Mouse (Mus musculus) retina, adult 2 months (tissue): ENCODE results near the gene Plcb4.

Experiments
- DNase-seq: peaks from one replicate; pipeline ENCODE4 v3.0.0-alpha.2; 2012; ENCODE audit warnings: low read depth, low spot score

Gene Plcb4

GRCm38 (mm10) chr2:136002118-136002517 lies 343.3 kb downstream of the Plcb4 start:
- DNase-seq: no peak

GRCm38 (mm10) chr2:136003836-136004235 lies 345.0 kb downstream of the Plcb4 start:
- DNase-seq: no peak

GRCm38 (mm10) chr2:136006280-136006679 lies 347.5 kb downstream of the Plcb4 start:
- no peak for DNase-seq

GRCm38 (mm10) chr2:136012759-136013158 lies 353.9 kb downstream of the Plcb4 start:
- DNase-seq: no peak

GRCm38 (mm10) chr2:136048464-136048863 lies 389.7 kb downstream of the Plcb4 start:
- no peak for DNase-seq

GRCm38 (mm10) chr2:136050793-136051615 lies 392.2 kb downstream of the Plcb4 start:
- DNase-seq: no peak

GRCm38 (mm10) chr2:136051688-136052289 lies 393.0 kb downstream of the Plcb4 start, which contains the start of gene Lamp5:
TSS of gene Lamp5 (plus strand) at chr2:136052239.
- no peak for DNase-seq

- DNase-seq: no peak
These were observed 399.1 kb downstream of the Plcb4 start for GRCm38 (mm10) chr2:136057861-136058331.

GRCm38 (mm10) chr2:136058398-136058797 lies 399.6 kb downstream of the Plcb4 start:
- no peak for DNase-seq

- DNase-seq: no peak
These were observed 400.3 kb downstream of the Plcb4 start for GRCm38 (mm10) chr2:136059029-136059669.
